Mouse (Mus musculus) MEL (cell line): ENCODE data around the gene Scarb1.

Experiments
- E2F4 ChIP-seq: IDR thresholded peaks from 2 replicates; pipeline ENCODE4 v1.6.1; 2011; ENCODE audit warnings: low read depth, low read length, improper control_type of control experiment, borderline replicate concordance
- ETS1 ChIP-seq: IDR thresholded peaks from 2 replicates; pipeline ENCODE4 v1.6.1; 2012; ENCODE audit warnings: low read depth, mild to moderate bottlenecking, inconsistent platforms, low read length, improper control_type of control experiment, moderate library complexity
- HCFC1 ChIP-seq: IDR thresholded peaks from 2 replicates; pipeline ENCODE4 v1.6.1; 2012; ENCODE audit warnings: low read depth, mild to moderate bottlenecking, inconsistent platforms, low read length, improper control_type of control experiment, moderate library complexity
- MAZ ChIP-seq: IDR thresholded peaks from 2 replicates; pipeline ENCODE4 v1.6.1; 2012; ENCODE audit warnings: low read depth, mild to moderate bottlenecking, inconsistent platforms, low read length, improper control_type of control experiment
- MEF2A ChIP-seq: IDR thresholded peaks from 2 replicates; pipeline ENCODE4 v1.6.1; 2014; ENCODE audit warnings: low read depth, mild to moderate bottlenecking, inconsistent platforms, low read length, improper control_type of control experiment; ENCODE audit not compliant: poor library complexity, insufficient replicate concordance, severe bottlenecking; ENCODE audit errors: extremely low read depth
- POLR2A ChIP-seq, 2 experiments: IDR thresholded peaks; 2 replicates each; pipeline ENCODE4 v1.6.1; 2011 to 2012; ENCODE audit warnings: low read length in 2 of 2, mild to moderate bottlenecking in 2 of 2, control low read depth in 1 of 2, improper control_type of control experiment in 1 of 2, low read depth in 1 of 2, moderate library complexity in 1 of 2; ENCODE audit not compliant: control insufficient read depth in 1 of 2, insufficient read depth in 1 of 2, poor library complexity in 1 of 2
- TCF12 ChIP-seq: IDR thresholded peaks from 2 replicates; pipeline ENCODE4 v1.6.1; 2014; ENCODE audit warnings: low read depth, mild to moderate bottlenecking, inconsistent platforms, low read length, improper control_type of control experiment, moderate library complexity
- UBTF ChIP-seq: IDR thresholded peaks from 2 replicates; pipeline ENCODE4 v1.6.1; 2012; ENCODE audit warnings: low read depth, mild to moderate bottlenecking, inconsistent platforms, low read length, improper control_type of control experiment, moderate library complexity, borderline replicate concordance; ENCODE audit not compliant: insufficient read depth
- USF1 ChIP-seq: IDR thresholded peaks from 2 replicates; pipeline ENCODE4 v1.6.1; 2014; ENCODE audit warnings: low read depth, mild to moderate bottlenecking, inconsistent platforms, low read length, improper control_type of control experiment, moderate library complexity
- ZNF384 ChIP-seq: IDR thresholded peaks from 2 replicates; pipeline ENCODE4 v1.6.1; 2012; ENCODE audit warnings: low read depth, mild to moderate bottlenecking, inconsistent platforms, low read length, improper control_type of control experiment

DNA sequence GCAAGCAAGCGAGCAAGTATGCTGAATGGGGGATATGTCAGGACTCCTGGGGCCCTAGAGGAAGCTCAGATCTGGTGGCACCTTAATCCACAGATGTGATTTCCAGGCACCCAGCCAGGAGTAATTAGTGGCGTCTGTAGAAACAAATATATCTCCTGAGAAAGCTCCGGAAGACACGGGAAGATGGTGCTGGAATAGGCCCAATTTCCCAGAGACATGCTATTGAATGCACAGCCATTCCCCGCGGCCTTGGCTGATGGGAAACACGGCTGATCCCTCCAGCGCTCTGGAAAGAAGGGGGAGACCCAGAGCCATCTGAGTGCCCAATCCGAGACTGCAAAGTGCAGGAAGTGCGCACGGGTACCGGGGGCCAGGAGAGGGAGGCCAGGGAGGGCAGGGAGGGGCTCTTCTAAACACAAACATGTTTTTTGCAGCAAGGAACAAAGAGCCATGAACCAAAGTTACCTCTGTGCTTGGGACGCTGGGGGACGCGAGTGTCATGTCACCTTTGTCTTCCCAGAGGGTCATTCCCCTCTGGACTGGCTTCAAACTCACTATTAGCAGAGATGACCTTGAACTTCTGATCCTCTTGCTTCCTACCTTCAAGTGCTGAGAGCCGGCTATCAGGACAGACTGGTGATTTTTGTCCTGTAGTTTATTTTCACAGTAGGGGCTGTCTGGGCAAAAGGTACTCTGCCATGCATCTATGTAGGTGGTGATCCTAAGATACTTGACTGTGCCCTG lies 21.7 kb downstream of the Scarb1 start:
- TF ChIP-seq POLR2A (IDR thresholded peaks at IDR 0.05; ENCODE audit: control insufficient read depth in 1 of 2, insufficient read depth in 1 of 2, low read depth in 1 of 2, low read length in 2 of 2, poor library complexity in 1 of 2), result no peak
- no peak for TF ChIP-seq UBTF
- TF ChIP-seq MAZ, result no peak
- no peak for TF ChIP-seq MEF2A
- TF ChIP-seq USF1, result no peak
- TF ChIP-seq TCF12, result no peak
- TF ChIP-seq HCFC1, result no peak
- no peak for TF ChIP-seq ETS1
- no peak for TF ChIP-seq E2F4
- TF ChIP-seq ZNF384, result no peak
